Mouse (Mus musculus) limb, embryonic 15.5 days (tissue): ENCODE data around the gene Dnajc22. TPM values are rescaled to one million over a fixed set of nuclear protein-coding genes. Genes with fewer than 3 reads are reported as not detected.
"Not testable (repeated sequence)": the region's sequence is repeated elsewhere in the genome, so short reads cannot be mapped to it uniquely, and the experiment has no call there.

Source experiments
- ATAC-seq: fragments of 200-750 bp; cut with Nextera tagmentation; 2 replicates; pipeline ENCODE4 v1.8.0; 2017; ENCODE audit warnings: low read depth, moderate TSS enrichment; ENCODE audit not compliant: insufficient number of reproducible peaks, low FRiP score, low TSS enrichment
- H3K27ac ChIP-seq: fragments of 300-500 bp; sonication (generic); 2 replicates; pipeline ENCODE4 v1.5.1; 2015; ENCODE audit warnings: moderate library complexity, mild to moderate bottlenecking, inconsistent platforms
- H3K27me3 ChIP-seq: fragments of 300-500 bp; sonication (generic); 2 replicates; pipeline ENCODE4 v1.6.1; 2015; ENCODE audit warnings: inconsistent platforms
- H3K36me3 ChIP-seq: fragments of 300-500 bp; sonication (generic); 2 replicates; pipeline ENCODE4 v1.6.1; 2015; ENCODE audit warnings: inconsistent platforms
- H3K4me1 ChIP-seq: fragments of 300-500 bp; sonication (generic); 2 replicates; pipeline ENCODE4 v1.6.1; 2015; ENCODE audit warnings: inconsistent platforms
- H3K4me2 ChIP-seq: fragments of 300-500 bp; sonication (generic); 2 replicates; pipeline ENCODE4 v1.6.1; 2015; ENCODE audit warnings: mild to moderate bottlenecking, inconsistent platforms
- H3K4me3 ChIP-seq: fragments of 300-500 bp; sonication (generic); 2 replicates; pipeline ENCODE4 v1.5.1; 2015; ENCODE audit warnings: mild to moderate bottlenecking, inconsistent platforms
- H3K9ac ChIP-seq: fragments of 300-500 bp; sonication (generic); 2 replicates; pipeline ENCODE4 v1.6.1; 2015; ENCODE audit warnings: inconsistent platforms
- H3K9me3 ChIP-seq: fragments of 300-500 bp; sonication (generic); 2 replicates; pipeline ENCODE4 v1.6.1; 2016; ENCODE audit warnings: inconsistent platforms
- WGBS: fragments of 180-500 bp; shearing (Covaris S2); methylation state at CpG from one replicate; pipeline ENCODE4 v1.1.7; 2015; 5-methylcytosine and 5-hydroxymethylcytosine counted together
- polyA plus RNA-seq: library from polyadenylated mRNA; unstranded; fragments of >200 nt; fragmentation: Nextera tagmentation; extraction: Ambion mirVana; gene quantifications from 2 replicates; pipeline ENCODE4 v1.2.1, GENCODE M21; 2015

Gene Dnajc22
- polyA plus RNA-seq, result 0.55 and 0.86 TPM in 2 replicates

- WGBS, result 37% methylated on average over 8 of the region's 8 CpGs
- Histone ChIP-seq H3K36me3 (no peaks in the 10 kb centered on the region), H3K9me3 (no peaks in the 10 kb centered on the region), H3K4me2 (peak within 1 kb of the TSS; percentile 65), H3K27ac (no peak within 1 kb of the TSS), H3K27me3 (peaks cover 96% of the 10 kb centered on the region), H3K4me1 (peaks cover 50% of the 10 kb centered on the region), H3K4me3 (peak within 1 kb of the TSS; percentile 41), H3K9ac (peak within 1 kb of the TSS; percentile 14; the same call in 1 of the 2 replicates)
- no peak for ATAC-seq
Observed at GRCm38 (mm10) chr15:99092870-99093269, at the start of gene Dnajc22. TSS of gene Dnajc22 (plus strand) at chr15:99093170.

- Histone ChIP-seq H3K4me2 (no peak overlapping the region), H3K9me3 (no peaks in the 10 kb centered on the region), H3K27me3 (peaks cover 3% of the 10 kb centered on the region; the same call in 1 of the 2 replicates), H3K4me1 (peaks cover 17% of the 10 kb centered on the region), H3K36me3 (no peaks in the 10 kb centered on the region), H3K27ac (0 out of 2 replicates have a peak overlapping the region, but pooled peaks have one; percentile 11), H3K4me3 (no peak overlapping the region), H3K9ac (no peak overlapping the region)
- 36% methylated on average over 3 of the region's 3 CpGs for WGBS
- no peak for ATAC-seq
Observed at GRCm38 (mm10) chr15:99044854-99045253, 48.1 kb upstream of the Dnajc22 start.

- H3K4me3 ChIP-seq, H3K36me3 ChIP-seq, H3K4me2 ChIP-seq, H3K27ac ChIP-seq, H3K9ac ChIP-seq, H3K27me3 ChIP-seq, ATAC-seq, H3K9me3 ChIP-seq: not testable (repeated sequence)
- 81% methylated on average over 6 of the region's 6 CpGs for WGBS
- H3K4me1 ChIP-seq, result peaks cover 15% of the 10 kb centered on the region
Observed at GRCm38 (mm10) chr15:99045734-99046133, 47.2 kb upstream of the Dnajc22 start.

- Histone ChIP-seq H3K36me3 (no peaks in the 10 kb centered on the region), H3K4me3 (no peak overlapping the region), H3K27me3 (peaks cover 30% of the 10 kb centered on the region), H3K4me2 (no peak overlapping the region), H3K4me1 (peaks cover 20% of the 10 kb centered on the region), H3K9me3 (no peaks in the 10 kb centered on the region), H3K27ac (no peak overlapping the region), H3K9ac (no peak overlapping the region)
- 31% methylated on average over 13 of the region's 13 CpGs for WGBS
- no peak for ATAC-seq
Observed at GRCm38 (mm10) chr15:99049473-99050253, 43.3 kb upstream of the Dnajc22 start.

GRCm38 (mm10) chr15:99053373-99053772 is 39.6 kb upstream of the Dnajc22 start:
- no peak overlapping the region for H3K27ac ChIP-seq
- no peak for ATAC-seq

GRCm38 (mm10) chr15:99055040-99055439 is 37.9 kb upstream of the Dnajc22 start, which contains the start of gene Prph:
TSS of gene Prph (plus strand) at chr15:99055174.
- H3K4me1 ChIP-seq, result peaks cover 45% of the 10 kb centered on the region
- H3K9ac ChIP-seq, result peak within 1 kb of the TSS; percentile 17
- H3K9me3 ChIP-seq, result no peaks in the 10 kb centered on the region
- ATAC-seq, result no peak
- peaks cover 77% of the 10 kb centered on the region for H3K27me3 ChIP-seq
- no peak within 1 kb of the TSS for H3K27ac ChIP-seq
- peak within 1 kb of the TSS; percentile 38 for H3K4me3 ChIP-seq
- WGBS, result 2% methylated on average over 30 of the region's 30 CpGs
- no peaks in the 10 kb centered on the region for H3K36me3 ChIP-seq
- H3K4me2 ChIP-seq, result peak within 1 kb of the TSS; percentile 74

More at GRCm38 (mm10) chr15:99053373-99053772, 39.6 kb upstream of the Dnajc22 start:
- Histone ChIP-seq H3K4me1 (peaks cover 45% of the 10 kb centered on the region), H3K9ac (no peak overlapping the region), H3K36me3 (no peaks in the 10 kb centered on the region), H3K9me3 (no peaks in the 10 kb centered on the region), H3K4me2 (no peak overlapping the region), H3K27me3 (peaks cover 67% of the 10 kb centered on the region), H3K4me3 (no peak overlapping the region)
- 10% methylated on average over 9 of the region's 9 CpGs for WGBS

- Histone ChIP-seq H3K27me3 (peaks cover 77% of the 10 kb centered on the region), H3K27ac (no peak overlapping the region), H3K4me3 (peak overlapping the region; percentile 38), H3K9ac (peak overlapping the region; percentile 17), H3K4me2 (peak overlapping the region; percentile 74), H3K9me3 (no peaks in the 10 kb centered on the region), H3K36me3 (no peaks in the 10 kb centered on the region), H3K4me1 (peaks cover 43% of the 10 kb centered on the region)
- ATAC-seq, result no peak; the same call in 1 of the 2 replicates
- WGBS, result under 1% methylated on average over 37 of the region's 37 CpGs
Observed at GRCm38 (mm10) chr15:99055511-99055961, 37.4 kb upstream of the Dnajc22 start.

- H3K4me3 ChIP-seq, result peak overlapping the region; percentile 38
- H3K9ac ChIP-seq, result no peak overlapping the region
- WGBS, result 5% methylated on average over 14 of the region's 14 CpGs
- peak overlapping the region; percentile 74 for H3K4me2 ChIP-seq
- H3K27me3 ChIP-seq, result peaks cover 79% of the 10 kb centered on the region
- H3K9me3 ChIP-seq, result no peaks in the 10 kb centered on the region
- H3K27ac ChIP-seq, result no peak overlapping the region
- ATAC-seq, result no peak
- peaks cover 42% of the 10 kb centered on the region for H3K4me1 ChIP-seq
- no peaks in the 10 kb centered on the region for H3K36me3 ChIP-seq
Observed at GRCm38 (mm10) chr15:99056332-99056731, 36.6 kb upstream of the Dnajc22 start.

GRCm38 (mm10) chr15:99065557-99066165 is 27.3 kb upstream of the Dnajc22 start:
- 65% methylated on average over 12 of the region's 12 CpGs for WGBS

GRCm38 (mm10) chr15:99071988-99072387 is 21.0 kb upstream of the Dnajc22 start:
- Histone ChIP-seq H3K9me3 (no peaks in the 10 kb centered on the region), H3K4me1 (peaks cover 15% of the 10 kb centered on the region), H3K4me3 (no peak overlapping the region), H3K9ac (no peak overlapping the region), H3K36me3 (no peaks in the 10 kb centered on the region), H3K27me3 (no peaks in the 10 kb centered on the region), H3K4me2 (no peak overlapping the region), H3K27ac (no peak overlapping the region)
- 90% methylated on average over 1 of the region's 1 CpGs for WGBS
- ATAC-seq, result no peak

More at GRCm38 (mm10) chr15:99065557-99066165, 27.3 kb upstream of the Dnajc22 start:
- no peaks in the 10 kb centered on the region for H3K36me3 ChIP-seq
- no peaks in the 10 kb centered on the region for H3K9me3 ChIP-seq
- H3K4me1 ChIP-seq, result no peaks in the 10 kb centered on the region
- no peak for ATAC-seq
- H3K27ac ChIP-seq, result no peak overlapping the region
- H3K4me3 ChIP-seq, result no peak overlapping the region
- H3K4me2 ChIP-seq, result no peak overlapping the region
- H3K27me3 ChIP-seq, result peaks cover 20% of the 10 kb centered on the region
- H3K9ac ChIP-seq, result no peak overlapping the region

- H3K36me3 ChIP-seq, result peaks cover 8% of the 10 kb centered on the region; the same call in 1 of the 2 replicates
- 20% methylated on average over 9 of the region's 9 CpGs for WGBS
- peak within 1 kb of the TSS; percentile 55 for H3K9ac ChIP-seq
- ATAC-seq, result 0 out of 2 replicates have a peak, but pooled peaks have one; percentile 5
- peak within 1 kb of the TSS; percentile 89 for H3K4me2 ChIP-seq
- H3K4me1 ChIP-seq, result peaks cover 21% of the 10 kb centered on the region
- H3K27me3 ChIP-seq, result no peaks in the 10 kb centered on the region
- peak within 1 kb of the TSS; percentile 61 for H3K4me3 ChIP-seq
- H3K27ac ChIP-seq, result peak within 1 kb of the TSS; percentile 97
- no peaks in the 10 kb centered on the region for H3K9me3 ChIP-seq
Observed at GRCm38 (mm10) chr15:99074019-99074599, 18.9 kb upstream of the Dnajc22 start, which contains the start of gene Troap. TSS of gene Troap (plus strand) at chr15:99074575.
